17 mouse cellular contexts compared by ENCODE assay signal in the genomic region with DNA sequence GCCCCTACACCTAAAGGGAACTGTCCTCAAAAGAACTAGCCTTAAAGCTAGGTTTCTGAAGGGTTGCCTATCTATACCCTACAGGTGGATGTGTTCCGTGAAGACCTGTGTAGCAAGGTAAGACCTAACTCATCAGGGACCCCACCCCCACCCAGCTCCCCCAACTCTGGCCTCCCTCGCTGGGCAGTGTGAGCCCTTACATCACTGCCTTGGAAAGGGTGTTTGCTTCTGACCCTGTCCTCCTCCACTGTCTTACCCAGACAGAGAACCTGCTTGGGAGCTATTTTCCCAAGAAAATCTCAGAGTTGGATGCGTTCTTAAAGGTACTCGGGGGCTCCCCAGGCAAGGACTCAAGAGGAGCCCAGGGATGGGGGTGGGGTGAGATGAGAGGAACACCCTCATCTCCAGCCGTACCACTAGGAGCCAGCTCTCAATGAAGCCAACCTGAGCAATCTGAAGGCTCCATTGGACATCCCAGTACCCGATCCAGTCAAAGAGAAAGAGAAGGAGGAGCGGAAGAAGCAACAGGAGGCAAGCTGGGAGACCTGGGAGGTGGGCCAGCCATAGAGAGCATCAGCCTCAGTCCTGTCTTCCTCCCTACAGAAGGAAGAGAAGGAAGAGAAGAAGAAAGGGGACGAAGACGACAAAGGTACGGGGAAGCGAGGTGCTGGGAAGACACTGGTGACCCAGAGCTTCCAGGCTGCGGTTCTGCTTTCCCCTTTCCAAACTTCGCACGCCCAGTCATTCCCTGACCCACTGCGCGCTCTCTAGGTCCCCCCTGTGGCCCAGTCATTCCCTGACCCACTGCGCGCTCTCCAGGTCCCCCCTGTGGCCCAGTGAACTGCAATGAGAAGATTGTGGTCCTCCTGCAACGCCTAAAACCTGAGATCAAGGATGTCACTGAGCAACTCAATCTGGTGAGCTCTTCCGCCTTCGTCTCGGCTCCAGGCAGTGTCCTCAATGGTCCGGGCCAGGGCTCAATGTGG. TPM values are rescaled to one million over a fixed set of nuclear protein-coding genes. Genes with fewer than 3 reads are reported as not detected.
A peak's percentile ranks its signal among the peaks of the same experiment; 100 is the strongest.
DNase-seq lines count a peak whose midpoint lies in the region; ATAC-seq and TF ChIP-seq lines count a peak whose summit lies in the region.
"Had no signal": no experiment of that assay in that cellular context is flagged by ENCODE, and none has a peak within 500 bp of the region (broad histone marks: within the 10 kb centered on the region; RNA-seq: fewer than 3 reads in every experiment).

No protein-coding gene starts in this region.

- H3K36me3 ChIP-seq in forebrain, embryonic 13.5 days (ENCODE audit: poor library complexity, severe bottlenecking): peaks cover 25% of the 10 kb centered on the region
- peaks cover 19% of the 10 kb centered on the region for H3K36me3 ChIP-seq in forebrain, postnatal 0 days (ENCODE audit: insufficient read depth)
- H3K36me3 ChIP-seq in kidney, embryonic 15.5 days: peaks cover 23% of the 10 kb centered on the region
- peaks cover 9% of the 10 kb centered on the region for H3K36me3 ChIP-seq in ES-Bruce4 (ENCODE audit: control insufficient read depth, insufficient read depth, low read length, poor library complexity, severe bottlenecking)
- H3K36me3 ChIP-seq in liver, embryonic 15.5 days (replicated peaks): peaks cover 29% of the 10 kb centered on the region

- no peaks in the 10 kb centered on the region for H3K9me3 ChIP-seq in forebrain, embryonic 13.5 days (replicated peaks)
- H3K9me3 ChIP-seq in forebrain, postnatal 0 days (ENCODE audit: low read length): no peaks in the 10 kb centered on the region
- no peaks in the 10 kb centered on the region for H3K9me3 ChIP-seq in kidney, embryonic 15.5 days (replicated peaks)
- no peaks in the 10 kb centered on the region for H3K9me3 ChIP-seq in ES-Bruce4 (replicated peaks; ENCODE audit: control insufficient read depth, insufficient read depth, low read length, poor library complexity, severe bottlenecking)
- H3K9me3 ChIP-seq in liver, embryonic 15.5 days (replicated peaks): no peaks in the 10 kb centered on the region
- H3K9me3 ChIP-seq: forebrain, embryonic 12.5 days; hindbrain, embryonic 12.5 days; megakaryocyte, embryonic 14.5 days had no signal

- no peak overlapping the region for H3K9ac ChIP-seq in forebrain, embryonic 13.5 days
- H3K9ac ChIP-seq in forebrain, postnatal 0 days: no peak overlapping the region
- no peak overlapping the region for H3K9ac ChIP-seq in kidney, embryonic 15.5 days
- no peak overlapping the region for H3K9ac ChIP-seq in ES-Bruce4 (ENCODE audit: low read depth, poor library complexity, severe bottlenecking)
- 0 out of 2 replicates have a peak overlapping the region, but pooled peaks have one; percentile 0 for H3K9ac ChIP-seq in liver, embryonic 15.5 days

- H3K27me3 ChIP-seq in forebrain, embryonic 13.5 days: no peaks in the 10 kb centered on the region
- no peaks in the 10 kb centered on the region for H3K27me3 ChIP-seq in forebrain, postnatal 0 days (ENCODE audit: insufficient read depth, low read length)
- H3K27me3 ChIP-seq in kidney, embryonic 15.5 days: no peaks in the 10 kb centered on the region
- no peaks in the 10 kb centered on the region for H3K27me3 ChIP-seq in ES-Bruce4 (ENCODE audit: control insufficient read depth, insufficient read depth, low read length, poor library complexity, severe bottlenecking)
- no peaks in the 10 kb centered on the region for H3K27me3 ChIP-seq in liver, embryonic 15.5 days
- H3K27me3 ChIP-seq: megakaryocyte, embryonic 14.5 days had no signal

- H3K4me3 ChIP-seq in forebrain, embryonic 13.5 days: no peak overlapping the region
- H3K4me3 ChIP-seq in forebrain, postnatal 0 days (ENCODE audit: low read depth, low read length): no peak overlapping the region
- no peak overlapping the region for H3K4me3 ChIP-seq in kidney, embryonic 15.5 days (replicated peaks)
- H3K4me3 ChIP-seq in ES-Bruce4 (ENCODE audit: low read depth, low read length): no peak overlapping the region
- no peak overlapping the region for H3K4me3 ChIP-seq in liver, embryonic 15.5 days (replicated peaks)

- 90% methylated on average over 23 of the region's 23 CpGs for WGBS in forebrain, embryonic 13.5 days
- 87% methylated on average over 23 of the region's 23 CpGs for WGBS in forebrain, postnatal 0 days
- WGBS in kidney, embryonic 15.5 days: 91% methylated on average over 23 of the region's 23 CpGs
- WGBS in liver, embryonic 15.5 days (ENCODE audit: insufficient replicate concordance): 80% methylated on average over 23 of the region's 23 CpGs

- H3K4me2 ChIP-seq in forebrain, embryonic 13.5 days: peak overlapping the region; percentile 89; the same call in 1 of the 2 replicates
- no peak overlapping the region for H3K4me2 ChIP-seq in forebrain, postnatal 0 days (ENCODE audit: low read depth)
- H3K4me2 ChIP-seq in kidney, embryonic 15.5 days: 0 out of 2 replicates have a peak overlapping the region, but pooled peaks have one; percentile 89
- no peak overlapping the region; the same call in 1 of the 2 replicates for H3K4me2 ChIP-seq in liver, embryonic 15.5 days

- TF ChIP-seq CTCF in forebrain, postnatal 0 days (IDR thresholded peaks at IDR 0.05; ENCODE audit: low read depth): no peak
- peak; percentile 64 for TF ChIP-seq CTCF in ES-Bruce4 (IDR thresholded peaks at IDR 0.05; ENCODE audit: low read depth, low read length)

- no peak for ATAC-seq in forebrain, embryonic 13.5 days
- no peak for ATAC-seq in forebrain, postnatal 0 days
- ATAC-seq in kidney, embryonic 15.5 days (replicated peaks; ENCODE audit: low FRiP score): no peak
- no peak for ATAC-seq in liver, embryonic 15.5 days (ENCODE audit: insufficient read depth)

- H3K27ac ChIP-seq in forebrain, embryonic 13.5 days: no peak overlapping the region
- H3K27ac ChIP-seq in forebrain, postnatal 0 days (ENCODE audit: low read depth, low read length): no peak overlapping the region
- no peak overlapping the region for H3K27ac ChIP-seq in kidney, embryonic 15.5 days
- no peak overlapping the region for H3K27ac ChIP-seq in ES-Bruce4 (ENCODE audit: insufficient read depth, low read length)
- H3K27ac ChIP-seq in liver, embryonic 15.5 days (replicated peaks): peak overlapping the region; percentile 84
- H3K27ac ChIP-seq: forebrain, embryonic 12.5 days had no signal

- H3K4me1 ChIP-seq in forebrain, embryonic 13.5 days: peaks cover 20% of the 10 kb centered on the region
- no peaks in the 10 kb centered on the region; the same call in 1 of the 2 replicates for H3K4me1 ChIP-seq in forebrain, postnatal 0 days (ENCODE audit: insufficient read depth)
- peaks cover 35% of the 10 kb centered on the region for H3K4me1 ChIP-seq in kidney, embryonic 15.5 days
- H3K4me1 ChIP-seq in ES-Bruce4 (ENCODE audit: control insufficient read depth, insufficient read depth, low read length): peaks cover 11% of the 10 kb centered on the region
- peaks cover 64% of the 10 kb centered on the region for H3K4me1 ChIP-seq in liver, embryonic 15.5 days (replicated peaks)

- no peak for TF ChIP-seq POLR2A in ES-Bruce4 (IDR thresholded peaks at IDR 0.05; ENCODE audit: insufficient read depth, low read length)

- no peak for DNase-seq in forebrain, postnatal 0 days
- DNase-seq in kidney, postnatal 36 days: no peak
- DNase-seq in ovary, postnatal 10 days (ENCODE audit: low spot score): no peak
- DNase-seq in cerebellum, adult 9-10 months: no peak
- DNase-seq: cerebellum, postnatal 25 days; kidney, adult 8-10 months; lung, adult 2 months; retina, postnatal 1 day had no signal

- TF ChIP-seq EP300 in ES-Bruce4 (IDR thresholded peaks at IDR 0.05; ENCODE audit: insufficient read depth, low read depth, low read length): no peak

RNA-seq across cellular contexts. Expression of a gene that starts 1.9 kb away (rescaled TPM):
- 154 and 156 TPM in 2 replicates for polyA plus RNA-seq in forebrain, embryonic 13.5 days (2015; fragmentation: Nextera tagmentation; extraction: Ambion mirVana)
- 136 and 138 TPM in 2 replicates for total RNA-seq in forebrain, postnatal 0 days (2014; rRNA removed)
- polyA plus RNA-seq in forebrain, postnatal 0 days (2015; fragmentation: Nextera tagmentation; extraction: Ambion mirVana): 219 and 238 TPM in 2 replicates
- 147 and 153 TPM in 2 replicates for polyA plus RNA-seq in kidney, embryonic 15.5 days (2015; fragmentation: Nextera tagmentation; extraction: Ambion mirVana)
- 188 and 199 TPM in 2 replicates for polyA plus RNA-seq in ES-Bruce4 (2011; ENCODE audit: insufficient read depth, insufficient read length, low read depth, missing spikeins)
- polyA plus RNA-seq in liver, embryonic 15.5 days (2015; fragmentation: Nextera tagmentation; extraction: Ambion mirVana): 108 and 116 TPM in 2 replicates

RNA-seq across cellular contexts. Expression of a gene that starts 4.4 kb away (rescaled TPM):
- not detected in 2 replicates for polyA plus RNA-seq in forebrain, embryonic 13.5 days (2015; fragmentation: Nextera tagmentation; extraction: Ambion mirVana)
- total RNA-seq in forebrain, postnatal 0 days (2014; rRNA removed): 0.23 TPM in 1 of 2 replicates, not detected in the other
- polyA plus RNA-seq in forebrain, postnatal 0 days (2015; fragmentation: Nextera tagmentation; extraction: Ambion mirVana): 0.20 and 0.22 TPM in 2 replicates
- 4.2 and 6.1 TPM in 2 replicates for polyA plus RNA-seq in kidney, embryonic 15.5 days (2015; fragmentation: Nextera tagmentation; extraction: Ambion mirVana)
- 1.5 TPM in 1 of 2 replicates, not detected in the other for polyA plus RNA-seq in ES-Bruce4 (2011; ENCODE audit: insufficient read depth, insufficient read length, low read depth, missing spikeins)
- 1.1 and 1.9 TPM in 2 replicates for polyA plus RNA-seq in liver, embryonic 15.5 days (2015; fragmentation: Nextera tagmentation; extraction: Ambion mirVana)
- total RNA-seq: layer of hippocampus, adult 8-10 months; left cerebral cortex, postnatal 10 days had no signal

RNA-seq across cellular contexts. Expression of a gene that starts 5.3 kb away (rescaled TPM):
- 8.2 and 8.8 TPM in 2 replicates for polyA plus RNA-seq in forebrain, embryonic 13.5 days (2015; fragmentation: Nextera tagmentation; extraction: Ambion mirVana)
- 25.2 and 31.5 TPM in 2 replicates for total RNA-seq in forebrain, postnatal 0 days (2014; rRNA removed)
- 53.2 and 55.6 TPM in 2 replicates for polyA plus RNA-seq in forebrain, postnatal 0 days (2015; fragmentation: Nextera tagmentation; extraction: Ambion mirVana)
- 6.8 and 7.4 TPM in 2 replicates for polyA plus RNA-seq in kidney, embryonic 15.5 days (2015; fragmentation: Nextera tagmentation; extraction: Ambion mirVana)
- polyA plus RNA-seq in ES-Bruce4 (2011; ENCODE audit: insufficient read depth, insufficient read length, low read depth, missing spikeins): 5.3 and 6.1 TPM in 2 replicates
- polyA plus RNA-seq in liver, embryonic 15.5 days (2015; fragmentation: Nextera tagmentation; extraction: Ambion mirVana): 25.6 and 25.9 TPM in 2 replicates

RNA-seq across cellular contexts. Expression of a gene that starts 11.1 kb away (rescaled TPM):
- polyA plus RNA-seq in forebrain, embryonic 13.5 days (2015; fragmentation: Nextera tagmentation; extraction: Ambion mirVana): 200 and 206 TPM in 2 replicates
- 76.2 and 137 TPM in 2 replicates for total RNA-seq in forebrain, postnatal 0 days (2014; rRNA removed)
- 171 and 193 TPM in 2 replicates for polyA plus RNA-seq in forebrain, postnatal 0 days (2015; fragmentation: Nextera tagmentation; extraction: Ambion mirVana)
- polyA plus RNA-seq in kidney, embryonic 15.5 days (2015; fragmentation: Nextera tagmentation; extraction: Ambion mirVana): 248 and 261 TPM in 2 replicates
- 195 and 200 TPM in 2 replicates for polyA plus RNA-seq in ES-Bruce4 (2011; ENCODE audit: insufficient read depth, insufficient read length, low read depth, missing spikeins)
- 173 and 191 TPM in 2 replicates for polyA plus RNA-seq in liver, embryonic 15.5 days (2015; fragmentation: Nextera tagmentation; extraction: Ambion mirVana)

RNA-seq across cellular contexts. Expression of a gene that starts 11.7 kb away (rescaled TPM):
- 13.3 and 22.0 TPM in 2 replicates for polyA plus RNA-seq in forebrain, embryonic 13.5 days (2015; fragmentation: Nextera tagmentation; extraction: Ambion mirVana)
- 13.5 and 24.2 TPM in 2 replicates for total RNA-seq in forebrain, postnatal 0 days (2014; rRNA removed)
- 17.0 and 18.9 TPM in 2 replicates for polyA plus RNA-seq in forebrain, postnatal 0 days (2015; fragmentation: Nextera tagmentation; extraction: Ambion mirVana)
- polyA plus RNA-seq in kidney, embryonic 15.5 days (2015; fragmentation: Nextera tagmentation; extraction: Ambion mirVana): 18.6 and 21.7 TPM in 2 replicates
- 31.6 and 39.1 TPM in 2 replicates for polyA plus RNA-seq in ES-Bruce4 (2011; ENCODE audit: insufficient read depth, insufficient read length, low read depth, missing spikeins)
- polyA plus RNA-seq in liver, embryonic 15.5 days (2015; fragmentation: Nextera tagmentation; extraction: Ambion mirVana): 9.1 and 12.0 TPM in 2 replicates

Comparison
In these comparisons a context has a peak if more than half of its experiments do, and no peak if none do; other contexts are left out.
1. H3K4me2 ChIP-seq: peak in forebrain, embryonic 13.5 days (single experiment) and kidney, embryonic 15.5 days (single experiment); none in forebrain, postnatal 0 days (single experiment) and liver, embryonic 15.5 days (single experiment).